Mouse (Mus musculus) layer of hippocampus, postnatal 10 days (tissue): ENCODE results near the gene Olfr1415. TPM values are rescaled to one million over a fixed set of nuclear protein-coding genes. Genes with fewer than 3 reads are reported as not detected.

Experiments used
- microRNA-seq, 2 experiments: library from miRNA; unstranded; fragments of <30 nt; microRNA quantifications; one replicate each; pipeline ENCODE4 v1.2.0; 2021
- total RNA-seq, 2 experiments: library from RNA; stranded (reverse); gene quantifications; 2 replicates each; pipeline ENCODE4 v1.2.3; 2021

Gene Olfr1415
- total RNA-seq, 2 experiments from 2014 or later = not detected

Small RNA genes lying within 50 kb of the gene (microRNA-seq; reads per million reads assigned to microRNA genes)
- gene Mir6900 = 11.4 to 11.6 reads per million in 2 experiments

Other genes starting within 250 kb of the Olfr1415 start
- 100 to 1,000 TPM; 190 to 257 TPM for gene Ndufa10, start 22.2 kb downstream of the Olfr1415 start, total RNA-seq
- gene Olfr1416, start 11.0 kb downstream of the Olfr1415 start, total RNA-seq = not detected
- gene Olfr1414, start 22.6 kb upstream of the Olfr1415 start, total RNA-seq = not detected
- not detected for gene Olfr1413, start 75.2 kb upstream of the Olfr1415 start, total RNA-seq
- not detected for gene Olfr1412, start 89.7 kb upstream of the Olfr1415 start, total RNA-seq
- gene Olfr1411, start 98.3 kb upstream of the Olfr1415 start, total RNA-seq = not detected
- not detected for gene Olfr1410, start 109.7 kb upstream of the Olfr1415 start, total RNA-seq
- not detected for gene Olfr12, start 121.7 kb upstream of the Olfr1415 start, total RNA-seq
- 100 to 1,000 TPM; 282 to 343 TPM for gene Cops9, start 145.9 kb upstream of the Olfr1415 start, total RNA-seq
- 1 to 10 TPM in 1 of 2 experiments, under 1 TPM in 1; 0.58 to 1.1 TPM for gene Otos, start 152.7 kb upstream of the Olfr1415 start, total RNA-seq